Mouse (Mus musculus) gastrocnemius, postnatal 10 days (tissue): ENCODE results near the gene Fam107a. TPM values are rescaled to one million over a fixed set of nuclear protein-coding genes. Genes with fewer than 3 reads are reported as not detected.

ENCODE experiments used
- DNase-seq: peaks from one replicate; pipeline ENCODE4 v3.0.0; 2021; ENCODE audit warnings: mixed read lengths
- long read RNA-seq, 2 experiments: library from polyadenylated mRNA; stranded (forward); transcript quantifications; one replicate each; pipeline ENCODE4 v2.0.0; 2021
- total RNA-seq, 2 experiments: library from RNA; stranded (reverse); gene quantifications; 2 replicates each; pipeline ENCODE4 v1.2.3; 2021

The Fam107a gene
- total RNA-seq = 1 to 10 TPM; 1.7 to 4.4 TPM
- long read RNA-seq, experiment 1, partial matches to known transcripts = 1 of 2 reads
- long read RNA-seq, experiment 1, other reads (novel, unspliced or antisense) = 1 of 2 reads
- long read RNA-seq, experiment 2, partial matches to known transcripts = 0 of 2 reads
- long read RNA-seq, experiment 2, other reads (novel, unspliced or antisense) = 1 of 2 reads

- no peak for DNase-seq
Measured at GRCm38 (mm10) chr14:8317194-8318097, at the start of gene Fam107a. Gene Fam107a (minus strand): TSS chr14:8318023.

GRCm38 (mm10) chr14:8367121-8367520, 49.3 kb upstream of the Fam107a start:
- DNase-seq = no peak

GRCm38 (mm10) chr14:8365833-8366232, 48.0 kb upstream of the Fam107a start:
- no peak for DNase-seq

GRCm38 (mm10) chr14:8356836-8357235, 39.0 kb upstream of the Fam107a start:
- DNase-seq = no peak

- DNase-seq = peak; percentile 66
Measured at GRCm38 (mm10) chr14:8355999-8356501, 38.2 kb upstream of the Fam107a start.

- DNase-seq = no peak
Measured at GRCm38 (mm10) chr14:8348927-8349326, 31.1 kb upstream of the Fam107a start.

- peak; percentile 92 for DNase-seq
Measured at GRCm38 (mm10) chr14:8346255-8346997, 28.6 kb upstream of the Fam107a start.

GRCm38 (mm10) chr14:8345566-8345965, 27.7 kb upstream of the Fam107a start:
- DNase-seq = no peak

GRCm38 (mm10) chr14:8342509-8343106, 24.8 kb upstream of the Fam107a start:
- DNase-seq = peak; percentile 34

GRCm38 (mm10) chr14:8340226-8340625, 22.4 kb upstream of the Fam107a start:
- DNase-seq = no peak

GRCm38 (mm10) chr14:8335947-8336346, 18.1 kb upstream of the Fam107a start:
- no peak for DNase-seq

GRCm38 (mm10) chr14:8334511-8334910, 16.7 kb upstream of the Fam107a start:
- no peak for DNase-seq

- no peak for DNase-seq
Measured at GRCm38 (mm10) chr14:8332314-8333252, 14.8 kb upstream of the Fam107a start.

GRCm38 (mm10) chr14:8331307-8331905, 13.6 kb upstream of the Fam107a start:
- peak; percentile 31 for DNase-seq

GRCm38 (mm10) chr14:8330390-8330789, 12.6 kb upstream of the Fam107a start:
- DNase-seq = no peak

GRCm38 (mm10) chr14:8329552-8329951, 11.7 kb upstream of the Fam107a start:
- no peak for DNase-seq

GRCm38 (mm10) chr14:8327371-8327770, 9.5 kb upstream of the Fam107a start:
- no peak for DNase-seq

- no peak for DNase-seq
Measured at GRCm38 (mm10) chr14:8326961-8327360, 9.1 kb upstream of the Fam107a start.

GRCm38 (mm10) chr14:8325746-8326145, 7.9 kb upstream of the Fam107a start:
- no peak for DNase-seq

GRCm38 (mm10) chr14:8320528-8320927, 2.7 kb upstream of the Fam107a start:
- no peak for DNase-seq
